Mouse (Mus musculus) brain, adult 10 weeks (tissue): ENCODE measurements around the gene Psme2. TPM values are rescaled to one million over a fixed set of nuclear protein-coding genes. Genes with fewer than 3 reads are reported as not detected.

Source experiments
- polyA plus RNA-seq: library from polyadenylated mRNA; stranded (reverse); fragments of 350-450 nt; fragmentation: Illumina TruSeq; extraction: RNeasy Lipid Tissue Mini Kit (QIAGEN cat#74804); gene quantifications from one replicate; pipeline ENCODE4 v1.2.3, GENCODE M21; 2015; ENCODE audit warnings: low read depth, low replicate concordance

The Psme2 gene
- 78.9 TPM for polyA plus RNA-seq

GRCm38 (mm10) chr14:55590748-55591330, at the start of gene Psme2:
Gene Psme2, minus strand, starts transcription at chr14:55591113.

GRCm38 (mm10) chr14:55637795-55638194, 46.9 kb upstream of the Psme2 start, which contains the start of gene Gm49378:
Gene Gm49378, minus strand, starts transcription at chr14:55637895.

GRCm38 (mm10) chr14:55635523-55636007, 44.7 kb upstream of the Psme2 start, which contains the start of gene Ipo4:
Gene Ipo4, minus strand, starts transcription at chr14:55635957.

GRCm38 (mm10) chr14:55617822-55618221, 26.9 kb upstream of the Psme2 start, which contains the start of gene Rec8:
Gene Rec8, plus strand, starts transcription at chr14:55618037.

GRCm38 (mm10) chr14:55603271-55603632, 12.3 kb upstream of the Psme2 start, which contains the start of gene Irf9:
Gene Irf9, plus strand, starts transcription at chr14:55603571.

GRCm38 (mm10) chr14:55591331-55591891, 498 bp upstream of the Psme2 start, which contains the start of gene Rnf31:
Gene Rnf31, plus strand, starts transcription at chr14:55591708.

GRCm38 (mm10) chr14:55584702-55585565, 6.0 kb downstream of the Psme2 start, which contains the start of gene Emc9:
Gene Emc9, minus strand, starts transcription at chr14:55585302.

GRCm38 (mm10) chr14:55577871-55578667, 12.8 kb downstream of the Psme2 start, which contains the start of gene Psme1:
Gene Psme1, plus strand, starts transcription at chr14:55578123.

GRCm38 (mm10) chr14:55575302-55575701, 15.6 kb downstream of the Psme2 start, which contains the start of gene Fitm1:
Gene Fitm1, plus strand, starts transcription at chr14:55575617.

GRCm38 (mm10) chr14:55560202-55561073, 30.5 kb downstream of the Psme2 start, which contains the start of gene A730061H03Rik:
Gene A730061H03Rik, minus strand, starts transcription at chr14:55560406.

GRCm38 (mm10) chr14:55559799-55560201, 31.1 kb downstream of the Psme2 start, which contains the start of gene Dcaf11:
Gene Dcaf11, plus strand, starts transcription at chr14:55560006.

GRCm38 (mm10) chr14:55540067-55540786, 50.7 kb downstream of the Psme2 start, which contains the start of gene Pck2:
Gene Pck2, plus strand, starts transcription at chr14:55540266.

Other genes starting within 250 kb of the Psme2 start
- 22.7 TPM for gene Dhrs4, start 112.4 kb downstream of the Psme2 start, polyA plus RNA-seq
- gene Carmil3, start 100.5 kb downstream of the Psme2 start, polyA plus RNA-seq = 27.2 TPM
- 132 TPM for gene Cpne6, start 80.7 kb downstream of the Psme2 start, polyA plus RNA-seq
- gene Nrl, start 66.1 kb downstream of the Psme2 start, polyA plus RNA-seq = 0.31 TPM
- gene Pck2, start 50.8 kb downstream of the Psme2 start, polyA plus RNA-seq = 19.9 TPM
- gene Dcaf11, start 31.1 kb downstream of the Psme2 start, polyA plus RNA-seq = 92.2 TPM
- not detected for gene A730061H03Rik, start 30.7 kb downstream of the Psme2 start, polyA plus RNA-seq
- gene Fitm1, start 15.5 kb downstream of the Psme2 start, polyA plus RNA-seq = not detected
- 73.4 TPM for gene Psme1, start 13.0 kb downstream of the Psme2 start, polyA plus RNA-seq
- 54.3 TPM for gene Emc9, start 5.8 kb downstream of the Psme2 start, polyA plus RNA-seq
- gene Rnf31, start 595 bp upstream of the Psme2 start, polyA plus RNA-seq = 18.8 TPM
- 14.3 TPM for gene Irf9, start 12.5 kb upstream of the Psme2 start, polyA plus RNA-seq
- 6.2 TPM for gene Rec8, start 26.9 kb upstream of the Psme2 start, polyA plus RNA-seq
- gene Ipo4, start 44.8 kb upstream of the Psme2 start, polyA plus RNA-seq = 62.3 TPM
- gene Gm49378, start 46.8 kb upstream of the Psme2 start, polyA plus RNA-seq = 1.6 TPM
- gene Tm9sf1, start 52.7 kb upstream of the Psme2 start, polyA plus RNA-seq = 32.2 TPM
- gene Tssk4, start 59.1 kb upstream of the Psme2 start, polyA plus RNA-seq = not detected
- gene Mdp1, start 69.4 kb upstream of the Psme2 start, polyA plus RNA-seq = 61.1 TPM
- 36.9 TPM for gene Gmpr2, start 80.8 kb upstream of the Psme2 start, polyA plus RNA-seq
- gene Nedd8, start 81.0 kb upstream of the Psme2 start, polyA plus RNA-seq = 255 TPM
- 16.0 TPM for gene Tinf2, start 90.7 kb upstream of the Psme2 start, polyA plus RNA-seq
- gene Tgm1, start 122.8 kb upstream of the Psme2 start, polyA plus RNA-seq = not detected
- 47.6 TPM for gene Rabggta, start 131.2 kb upstream of the Psme2 start, polyA plus RNA-seq
- gene Dhrs1, start 154.6 kb upstream of the Psme2 start, polyA plus RNA-seq = 122 TPM
- gene Nop9, start 154.6 kb upstream of the Psme2 start, polyA plus RNA-seq = 6.9 TPM
- 9.8 TPM for gene Cideb, start 167.3 kb upstream of the Psme2 start, polyA plus RNA-seq
- gene Ltb4r2, start 170.3 kb upstream of the Psme2 start, polyA plus RNA-seq = 0.12 TPM
- not detected for gene Ltb4r1, start 174.8 kb upstream of the Psme2 start, polyA plus RNA-seq
- gene Adcy4, start 193.0 kb upstream of the Psme2 start, polyA plus RNA-seq = 5.3 TPM
- 0.25 TPM for gene Ripk3, start 197.8 kb upstream of the Psme2 start, polyA plus RNA-seq
- gene Nfatc4, start 232.0 kb upstream of the Psme2 start, polyA plus RNA-seq = 2.3 TPM